Mouse (Mus musculus): ENCODE results near the gene Itpr3. TPM values are rescaled to one million over a fixed set of nuclear protein-coding genes. Genes with fewer than 3 reads are reported as not detected.

The Itpr3 gene
- polyA plus RNA-seq, 1 experiment from 2014 or later, result 0.45 TPM

DNA sequence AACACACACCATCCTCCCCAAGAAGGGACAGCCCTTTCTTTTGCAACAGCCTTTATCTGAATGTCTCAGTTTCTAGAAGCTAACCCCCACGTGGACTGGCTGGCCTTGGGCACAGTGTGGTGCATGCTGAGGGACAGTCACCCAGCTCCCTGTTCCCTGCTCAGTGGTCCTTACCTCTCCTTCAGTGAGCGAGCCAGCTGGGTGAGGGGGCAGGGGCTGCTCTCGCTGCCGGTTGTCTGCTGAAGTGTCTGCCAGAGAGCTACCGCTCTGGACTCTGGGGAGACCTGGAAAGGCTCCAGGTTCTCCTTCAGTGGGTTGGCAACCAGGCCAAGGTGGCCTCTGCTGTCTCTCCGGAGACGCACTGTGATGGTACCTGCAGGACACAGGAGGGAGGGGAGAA lies 93.8 kb downstream of the Itpr3 start:
- no peak overlapping the region for H3K27ac ChIP-seq (ENCODE audit: low read depth)
- no peak overlapping the region for H3K9ac ChIP-seq (replicated peaks)
- no peaks in the 10 kb centered on the region for H3K36me3 ChIP-seq (replicated peaks; ENCODE audit: insufficient read depth, low read length)
- TF ChIP-seq CTCF (IDR thresholded peaks at IDR 0.05; ENCODE audit: low read depth) (no peak), EP300 (IDR thresholded peaks at IDR 0.05; ENCODE audit: low read depth) (no peak)
- ATAC-seq, result no peak
- H3K4me2 ChIP-seq (ENCODE audit: low read depth, low read length), result no peak overlapping the region
- no peaks in the 10 kb centered on the region for H3K27me3 ChIP-seq (ENCODE audit: insufficient read depth, low read length)
- H3K4me3 ChIP-seq (ENCODE audit: low read depth, low read length), result no peak overlapping the region
- DNase-seq, result no peak
- no peaks in the 10 kb centered on the region for H3K9me3 ChIP-seq (ENCODE audit: low read length)
- H3K4me1 ChIP-seq (ENCODE audit: insufficient read depth), result peaks cover 16% of the 10 kb centered on the region
- WGBS (ENCODE audit: insufficient replicate concordance), result 68% methylated on average over 7 of the region's 7 CpGs

DNA sequence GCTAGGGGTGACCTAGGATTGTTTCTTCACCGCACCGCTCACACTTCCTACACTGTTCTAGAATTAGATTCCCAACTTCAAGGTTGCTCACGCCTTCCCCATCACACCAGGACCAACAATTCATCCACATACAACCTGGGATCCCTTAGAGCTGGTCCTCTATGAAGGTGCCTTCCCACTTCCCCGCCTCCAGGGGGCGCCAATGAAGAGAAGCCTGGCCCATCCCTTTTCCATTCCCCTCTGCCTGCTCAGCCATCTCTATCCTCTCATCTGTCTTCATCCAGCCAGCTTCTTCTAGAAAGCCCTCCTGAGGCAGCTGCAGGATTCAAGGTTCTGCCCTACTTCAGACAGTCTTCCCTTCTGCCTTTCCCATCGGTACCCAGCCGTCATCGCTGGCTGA lies 94.3 kb downstream of the Itpr3 start:
- Histone ChIP-seq H3K27ac (ENCODE audit: low read depth) (no peak overlapping the region), H3K4me1 (ENCODE audit: insufficient read depth) (peaks cover 16% of the 10 kb centered on the region), H3K27me3 (ENCODE audit: insufficient read depth, low read length) (no peaks in the 10 kb centered on the region), H3K4me2 (ENCODE audit: low read depth, low read length) (no peak overlapping the region), H3K4me3 (ENCODE audit: low read depth, low read length) (no peak overlapping the region), H3K36me3 (replicated peaks; ENCODE audit: insufficient read depth, low read length) (no peaks in the 10 kb centered on the region), H3K9ac (replicated peaks) (no peak overlapping the region), H3K9me3 (ENCODE audit: low read length) (no peaks in the 10 kb centered on the region)
- 70% methylated on average over 8 of the region's 8 CpGs for WGBS (ENCODE audit: insufficient replicate concordance)
- TF ChIP-seq CTCF (IDR thresholded peaks at IDR 0.05; ENCODE audit: low read depth), result peak; percentile 80
- no peak for TF ChIP-seq EP300 (IDR thresholded peaks at IDR 0.05; ENCODE audit: low read depth)
- DNase-seq, result peak; percentile 78
- no peak for ATAC-seq

- Histone ChIP-seq H3K9me3 (ENCODE audit: low read length) (no peaks in the 10 kb centered on the region), H3K27me3 (ENCODE audit: insufficient read depth, low read length) (no peaks in the 10 kb centered on the region), H3K27ac (ENCODE audit: low read depth) (peak overlapping the region; percentile 76), H3K4me1 (ENCODE audit: insufficient read depth) (peaks cover 16% of the 10 kb centered on the region), H3K9ac (replicated peaks) (no peak overlapping the region), H3K4me2 (ENCODE audit: low read depth, low read length) (peak overlapping the region; percentile 26; the same call in 1 of the 2 replicates), H3K4me3 (ENCODE audit: low read depth, low read length) (no peak overlapping the region), H3K36me3 (replicated peaks; ENCODE audit: insufficient read depth, low read length) (no peaks in the 10 kb centered on the region)
- TF ChIP-seq EP300 (IDR thresholded peaks at IDR 0.05; ENCODE audit: low read depth) (peak; percentile 99), CTCF (IDR thresholded peaks at IDR 0.05; ENCODE audit: low read depth) (no peak)
- peak; percentile 66 for DNase-seq
- ATAC-seq, result peak; percentile 96
- WGBS (ENCODE audit: insufficient replicate concordance), result 37% methylated on average over 8 of the region's 8 CpGs
Measured at GRCm38 (mm10) chr17:27152976-27153723, 96.0 kb downstream of the Itpr3 start.

GRCm38 (mm10) chr17:27153773-27154193 lies 96.7 kb downstream of the Itpr3 start:
- Histone ChIP-seq H3K36me3 (replicated peaks; ENCODE audit: insufficient read depth, low read length) (no peaks in the 10 kb centered on the region), H3K27ac (ENCODE audit: low read depth) (peak overlapping the region; percentile 76), H3K9me3 (ENCODE audit: low read length) (no peaks in the 10 kb centered on the region), H3K27me3 (ENCODE audit: insufficient read depth, low read length) (no peaks in the 10 kb centered on the region), H3K4me1 (ENCODE audit: insufficient read depth) (peaks cover 16% of the 10 kb centered on the region), H3K4me3 (ENCODE audit: low read depth, low read length) (no peak overlapping the region), H3K4me2 (ENCODE audit: low read depth, low read length) (no peak overlapping the region), H3K9ac (replicated peaks) (no peak overlapping the region)
- TF ChIP-seq CTCF (IDR thresholded peaks at IDR 0.05; ENCODE audit: low read depth) (no peak), EP300 (IDR thresholded peaks at IDR 0.05; ENCODE audit: low read depth) (no peak)
- DNase-seq (no peak), ATAC-seq (no peak)
- 72% methylated on average over 9 of the region's 9 CpGs for WGBS (ENCODE audit: insufficient replicate concordance)

DNA sequence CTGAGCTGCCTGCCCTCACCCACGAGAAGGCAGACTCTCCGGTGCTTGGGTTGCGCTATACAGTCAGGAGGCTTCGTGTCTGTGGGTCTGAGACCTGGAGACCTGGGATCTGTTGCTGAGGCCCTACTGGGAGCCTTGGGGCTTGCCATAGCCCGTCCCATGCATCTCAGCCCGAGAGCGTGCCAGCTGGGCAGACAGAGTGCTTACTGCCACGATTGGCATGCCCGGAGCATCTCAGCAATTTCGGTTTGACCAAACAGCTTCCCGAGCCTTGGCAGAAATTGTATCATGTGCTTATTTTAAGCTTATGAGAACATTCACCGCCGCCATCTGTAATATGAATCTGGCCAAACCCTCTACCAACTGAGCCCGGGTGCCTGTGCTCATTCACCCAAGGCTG lies 97.2 kb downstream of the Itpr3 start:
- WGBS (ENCODE audit: insufficient replicate concordance), result 89% methylated on average over 14 of the region's 14 CpGs
- no peaks in the 10 kb centered on the region for H3K9me3 ChIP-seq (ENCODE audit: low read length)
- H3K27me3 ChIP-seq (ENCODE audit: insufficient read depth, low read length), result no peaks in the 10 kb centered on the region
- TF ChIP-seq CTCF (IDR thresholded peaks at IDR 0.05; ENCODE audit: low read depth) (no peak), EP300 (IDR thresholded peaks at IDR 0.05; ENCODE audit: low read depth) (no peak)
- H3K27ac ChIP-seq (ENCODE audit: low read depth), result no peak overlapping the region
- DNase-seq (no peak), ATAC-seq (no peak)
- H3K4me3 ChIP-seq (ENCODE audit: low read depth, low read length), result no peak overlapping the region
- H3K9ac ChIP-seq (replicated peaks), result no peak overlapping the region
- H3K4me2 ChIP-seq (ENCODE audit: low read depth, low read length), result no peak overlapping the region
- H3K36me3 ChIP-seq (replicated peaks; ENCODE audit: insufficient read depth, low read length), result no peaks in the 10 kb centered on the region
- H3K4me1 ChIP-seq (ENCODE audit: insufficient read depth), result peaks cover 16% of the 10 kb centered on the region

- Histone ChIP-seq H3K4me2 (ENCODE audit: low read depth, low read length) (no peak overlapping the region), H3K9me3 (ENCODE audit: low read length) (no peaks in the 10 kb centered on the region), H3K9ac (replicated peaks) (no peak overlapping the region), H3K36me3 (replicated peaks; ENCODE audit: insufficient read depth, low read length) (no peaks in the 10 kb centered on the region), H3K4me3 (ENCODE audit: low read depth, low read length) (no peak overlapping the region), H3K4me1 (ENCODE audit: insufficient read depth) (peaks cover 16% of the 10 kb centered on the region), H3K27ac (ENCODE audit: low read depth) (no peak overlapping the region), H3K27me3 (ENCODE audit: insufficient read depth, low read length) (no peaks in the 10 kb centered on the region)
- TF ChIP-seq CTCF (IDR thresholded peaks at IDR 0.05; ENCODE audit: low read depth) (no peak), EP300 (IDR thresholded peaks at IDR 0.05; ENCODE audit: low read depth) (no peak)
- 69% methylated on average over 6 of the region's 6 CpGs for WGBS (ENCODE audit: insufficient replicate concordance)
- DNase-seq (no peak), ATAC-seq (no peak)
Measured at GRCm38 (mm10) chr17:27154881-27155280, 97.8 kb downstream of the Itpr3 start.

All from liver, postnatal 0 days (tissue).